Mouse (Mus musculus): ENCODE measurements around the gene Rbpms2. TPM values are rescaled to one million over a fixed set of nuclear protein-coding genes. Genes with fewer than 3 reads are reported as not detected.

Gene Rbpms2
- polyA plus RNA-seq, 1 experiment from 2014 or later, result 2.5 TPM

DNA sequence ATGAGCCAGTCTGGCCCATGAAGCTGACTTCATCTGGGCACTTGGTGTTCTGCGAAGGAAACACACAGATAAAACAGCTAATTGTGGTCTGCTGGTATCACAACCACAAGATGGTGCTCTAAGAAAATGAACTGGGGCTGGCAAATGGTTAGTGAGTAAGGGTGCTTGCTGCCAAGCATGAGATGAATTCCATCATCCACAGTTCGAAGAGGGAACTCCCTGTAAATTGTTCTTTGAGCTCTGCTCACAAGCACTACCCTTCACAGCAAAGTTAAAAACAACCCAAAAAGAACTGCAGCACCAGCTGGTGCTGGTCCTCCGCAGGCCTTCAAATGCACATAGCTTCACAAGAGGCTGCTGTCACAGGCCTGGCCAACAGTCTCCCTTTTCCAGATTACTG lies 66.2 kb downstream of the Rbpms2 start:
- no peaks in the 10 kb centered on the region for H3K9me3 ChIP-seq (ENCODE audit: control insufficient read depth, low read length)
- H3K9ac ChIP-seq (replicated peaks; ENCODE audit: low read depth, low read length), result no peak overlapping the region
- ATAC-seq (ENCODE audit: low read depth), result no peak
- peaks cover 39% of the 10 kb centered on the region for H3K36me3 ChIP-seq (ENCODE audit: control insufficient read depth, insufficient read depth, low read length)
- no peak overlapping the region for H3K4me2 ChIP-seq (ENCODE audit: low read depth, low read length)
- H3K27me3 ChIP-seq (ENCODE audit: control insufficient read depth, insufficient read depth, low read length), result no peaks in the 10 kb centered on the region
- 74% methylated on average over 3 of the region's 3 CpGs for WGBS
- H3K27ac ChIP-seq (ENCODE audit: low read depth, low read length), result no peak overlapping the region
- H3K4me1 ChIP-seq (ENCODE audit: control insufficient read depth, insufficient read depth, low read length), result peaks cover 7% of the 10 kb centered on the region; the same call in 1 of the 2 replicates
- H3K4me3 ChIP-seq (ENCODE audit: low read depth, low read length), result no peak overlapping the region

GRCm38 (mm10) chr9:65696337-65696736 lies 66.9 kb downstream of the Rbpms2 start:
- peaks cover 41% of the 10 kb centered on the region for H3K36me3 ChIP-seq (ENCODE audit: control insufficient read depth, insufficient read depth, low read length)
- no peak overlapping the region for H3K9ac ChIP-seq (replicated peaks; ENCODE audit: low read depth, low read length)
- H3K27ac ChIP-seq (ENCODE audit: low read depth, low read length), result no peak overlapping the region
- peaks cover 7% of the 10 kb centered on the region; the same call in 1 of the 2 replicates for H3K4me1 ChIP-seq (ENCODE audit: control insufficient read depth, insufficient read depth, low read length)
- H3K4me3 ChIP-seq (ENCODE audit: low read depth, low read length), result no peak overlapping the region
- ATAC-seq (ENCODE audit: low read depth), result no peak
- no peak overlapping the region for H3K4me2 ChIP-seq (ENCODE audit: low read depth, low read length)
- H3K27me3 ChIP-seq (ENCODE audit: control insufficient read depth, insufficient read depth, low read length), result no peaks in the 10 kb centered on the region
- H3K9me3 ChIP-seq (ENCODE audit: control insufficient read depth, low read length), result no peaks in the 10 kb centered on the region

GRCm38 (mm10) chr9:65697356-65697755 lies 67.9 kb downstream of the Rbpms2 start:
- 70% methylated on average over 7 of the region's 7 CpGs for WGBS
- Histone ChIP-seq H3K27ac (ENCODE audit: low read depth, low read length) (no peak overlapping the region), H3K36me3 (ENCODE audit: control insufficient read depth, insufficient read depth, low read length) (peaks cover 44% of the 10 kb centered on the region)

GRCm38 (mm10) chr9:65697992-65698391 lies 68.5 kb downstream of the Rbpms2 start:
- Histone ChIP-seq H3K27ac (ENCODE audit: low read depth, low read length) (no peak overlapping the region), H3K9me3 (ENCODE audit: control insufficient read depth, low read length) (no peaks in the 10 kb centered on the region), H3K4me2 (ENCODE audit: low read depth, low read length) (no peak overlapping the region), H3K9ac (replicated peaks; ENCODE audit: low read depth, low read length) (no peak overlapping the region), H3K36me3 (ENCODE audit: control insufficient read depth, insufficient read depth, low read length) (peaks cover 48% of the 10 kb centered on the region), H3K27me3 (ENCODE audit: control insufficient read depth, insufficient read depth, low read length) (no peaks in the 10 kb centered on the region), H3K4me3 (ENCODE audit: low read depth, low read length) (no peak overlapping the region), H3K4me1 (ENCODE audit: control insufficient read depth, insufficient read depth, low read length) (peaks cover 7% of the 10 kb centered on the region; the same call in 1 of the 2 replicates)
- ATAC-seq (ENCODE audit: low read depth), result no peak

More at GRCm38 (mm10) chr9:65697356-65697755, 67.9 kb downstream of the Rbpms2 start:
- Histone ChIP-seq H3K9ac (replicated peaks; ENCODE audit: low read depth, low read length) (no peak overlapping the region), H3K9me3 (ENCODE audit: control insufficient read depth, low read length) (no peaks in the 10 kb centered on the region), H3K4me2 (ENCODE audit: low read depth, low read length) (no peak overlapping the region), H3K4me1 (ENCODE audit: control insufficient read depth, insufficient read depth, low read length) (peaks cover 7% of the 10 kb centered on the region; the same call in 1 of the 2 replicates), H3K4me3 (ENCODE audit: low read depth, low read length) (no peak overlapping the region), H3K27me3 (ENCODE audit: control insufficient read depth, insufficient read depth, low read length) (no peaks in the 10 kb centered on the region)
- ATAC-seq (ENCODE audit: low read depth), result no peak

DNA sequence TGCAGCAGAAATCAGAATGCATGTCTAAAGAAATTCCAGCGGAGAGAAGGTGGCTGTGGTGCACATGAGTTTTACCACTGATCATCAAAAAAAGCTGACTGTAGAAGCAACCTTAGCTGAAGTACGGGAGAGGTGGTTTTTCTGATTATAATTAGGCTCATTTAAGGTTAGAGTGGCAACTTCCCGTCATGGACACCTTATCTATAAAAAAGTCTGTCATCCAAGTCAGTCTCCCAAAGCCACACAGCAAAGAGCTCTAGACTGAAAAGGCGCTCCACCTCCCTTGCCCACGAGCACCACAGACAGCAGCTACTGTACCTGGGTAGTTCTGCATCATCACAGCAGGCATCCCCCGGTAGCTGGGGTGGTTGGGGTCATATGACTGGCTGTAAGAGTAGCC lies 71.1 kb downstream of the Rbpms2 start:
- peaks cover 7% of the 10 kb centered on the region; the same call in 1 of the 2 replicates for H3K4me1 ChIP-seq (ENCODE audit: control insufficient read depth, insufficient read depth, low read length)
- no peak overlapping the region for H3K9ac ChIP-seq (replicated peaks; ENCODE audit: low read depth, low read length)
- 90% methylated on average over 6 of the region's 6 CpGs for WGBS
- no peaks in the 10 kb centered on the region for H3K27me3 ChIP-seq (ENCODE audit: control insufficient read depth, insufficient read depth, low read length)
- H3K9me3 ChIP-seq (ENCODE audit: control insufficient read depth, low read length), result no peaks in the 10 kb centered on the region
- H3K4me2 ChIP-seq (ENCODE audit: low read depth, low read length), result no peak overlapping the region
- peaks cover 45% of the 10 kb centered on the region for H3K36me3 ChIP-seq (ENCODE audit: control insufficient read depth, insufficient read depth, low read length)
- no peak overlapping the region for H3K4me3 ChIP-seq (ENCODE audit: low read depth, low read length)
- no peak overlapping the region for H3K27ac ChIP-seq (ENCODE audit: low read depth, low read length)
- ATAC-seq (ENCODE audit: low read depth), result no peak

DNA sequence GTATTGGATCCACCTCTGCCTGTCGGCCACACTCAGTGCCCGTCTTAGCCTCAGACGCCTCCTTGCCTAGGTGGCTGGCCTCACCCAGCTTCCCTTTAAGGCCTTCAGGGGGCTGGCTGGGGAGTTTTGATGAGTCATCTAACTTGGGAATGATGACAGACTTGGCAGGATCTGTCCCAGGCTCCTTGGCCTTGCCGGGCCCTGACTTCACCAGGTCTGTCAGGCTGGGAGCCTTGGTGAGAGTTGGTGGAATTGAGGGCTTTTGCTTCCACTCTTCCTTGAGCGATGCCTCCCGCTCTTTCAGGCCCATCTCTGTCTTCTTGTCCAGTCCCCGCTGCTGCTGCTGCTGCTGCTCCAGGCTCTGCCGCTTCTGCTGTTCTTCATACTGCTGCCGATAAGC lies 72.8 kb downstream of the Rbpms2 start:
- H3K4me2 ChIP-seq (ENCODE audit: low read depth, low read length), result no peak overlapping the region
- ATAC-seq (ENCODE audit: low read depth), result no peak
- H3K27me3 ChIP-seq (ENCODE audit: control insufficient read depth, insufficient read depth, low read length), result no peaks in the 10 kb centered on the region
- H3K36me3 ChIP-seq (ENCODE audit: control insufficient read depth, insufficient read depth, low read length), result peaks cover 43% of the 10 kb centered on the region
- no peak overlapping the region for H3K4me3 ChIP-seq (ENCODE audit: low read depth, low read length)
- no peaks in the 10 kb centered on the region for H3K4me1 ChIP-seq (ENCODE audit: control insufficient read depth, insufficient read depth, low read length)
- 96% methylated on average over 9 of the region's 9 CpGs for WGBS
- no peak overlapping the region for H3K9ac ChIP-seq (replicated peaks; ENCODE audit: low read depth, low read length)
- H3K9me3 ChIP-seq (ENCODE audit: control insufficient read depth, low read length), result no peaks in the 10 kb centered on the region
- H3K27ac ChIP-seq (ENCODE audit: low read depth, low read length), result no peak overlapping the region

DNA sequence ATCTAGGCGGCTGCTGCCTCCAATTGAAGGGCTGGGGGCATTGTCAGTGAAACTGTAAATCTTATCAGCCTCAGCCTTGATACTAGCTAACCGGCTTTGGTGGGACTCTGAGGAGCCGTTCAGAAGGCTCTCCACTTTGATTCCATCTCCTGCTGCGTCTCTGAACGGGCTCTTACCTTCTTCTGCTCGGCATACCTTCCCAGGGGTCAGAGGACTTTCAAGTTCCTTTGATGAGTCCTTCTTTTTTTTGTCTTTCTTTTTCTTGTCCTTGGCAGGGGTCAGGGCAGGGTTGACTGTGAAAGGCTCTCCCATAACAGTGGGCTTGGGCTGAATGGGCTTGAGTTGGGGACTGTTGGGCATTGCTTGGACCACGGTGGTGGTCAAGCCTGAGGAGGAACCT lies 73.8 kb downstream of the Rbpms2 start:
- no peak for ATAC-seq (ENCODE audit: low read depth)
- WGBS, result 71% methylated on average over 7 of the region's 7 CpGs
- Histone ChIP-seq H3K36me3 (ENCODE audit: control insufficient read depth, insufficient read depth, low read length) (peaks cover 37% of the 10 kb centered on the region), H3K9ac (replicated peaks; ENCODE audit: low read depth, low read length) (no peak overlapping the region), H3K27ac (ENCODE audit: low read depth, low read length) (no peak overlapping the region), H3K4me2 (ENCODE audit: low read depth, low read length) (no peak overlapping the region), H3K4me3 (ENCODE audit: low read depth, low read length) (no peak overlapping the region), H3K27me3 (ENCODE audit: control insufficient read depth, insufficient read depth, low read length) (no peaks in the 10 kb centered on the region), H3K9me3 (ENCODE audit: control insufficient read depth, low read length) (no peaks in the 10 kb centered on the region), H3K4me1 (ENCODE audit: control insufficient read depth, insufficient read depth, low read length) (no peaks in the 10 kb centered on the region)

DNA sequence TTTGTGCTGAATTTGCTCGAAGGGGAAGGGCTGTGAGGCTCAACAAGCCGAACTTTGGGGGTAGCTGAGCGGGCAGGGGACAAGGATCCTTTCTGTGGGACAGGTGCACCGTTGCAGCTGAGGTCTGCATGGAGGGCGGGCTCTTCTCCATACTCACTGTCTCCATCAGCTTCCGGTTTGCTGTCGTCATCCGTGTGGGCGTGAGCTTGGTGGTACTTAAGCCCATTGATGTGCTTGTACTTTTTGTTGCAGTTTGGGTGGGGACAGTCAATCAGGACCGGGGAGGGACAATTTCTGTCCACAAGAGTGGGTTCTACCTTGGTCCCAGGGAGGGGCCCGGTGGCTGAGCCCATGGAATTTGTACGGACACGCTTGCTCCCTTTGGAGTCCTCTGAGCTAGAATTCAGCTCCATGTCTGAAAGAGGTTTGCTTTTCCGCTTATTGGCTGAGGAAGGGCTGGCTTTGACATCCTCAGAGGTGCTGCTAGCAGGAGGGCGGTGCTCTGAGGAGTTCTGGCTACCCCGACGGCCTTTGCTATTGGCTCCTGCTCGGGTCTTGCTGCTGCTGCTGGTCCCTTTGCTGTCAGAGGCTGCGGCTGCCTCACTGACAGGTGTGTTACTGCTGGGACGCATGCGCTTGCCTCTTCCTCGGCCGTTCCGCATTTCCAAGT lies 74.6 kb downstream of the Rbpms2 start:
- peaks cover 35% of the 10 kb centered on the region for H3K36me3 ChIP-seq (ENCODE audit: control insufficient read depth, insufficient read depth, low read length)
- no peak overlapping the region for H3K4me3 ChIP-seq (ENCODE audit: low read depth, low read length)
- no peaks in the 10 kb centered on the region for H3K9me3 ChIP-seq (ENCODE audit: control insufficient read depth, low read length)
- 89% methylated on average over 24 of the region's 24 CpGs for WGBS
- H3K27ac ChIP-seq (ENCODE audit: low read depth, low read length), result no peak overlapping the region
- H3K4me2 ChIP-seq (ENCODE audit: low read depth, low read length), result no peak overlapping the region
- no peak overlapping the region for H3K9ac ChIP-seq (replicated peaks; ENCODE audit: low read depth, low read length)
- no peaks in the 10 kb centered on the region for H3K4me1 ChIP-seq (ENCODE audit: control insufficient read depth, insufficient read depth, low read length)
- H3K27me3 ChIP-seq (ENCODE audit: control insufficient read depth, insufficient read depth, low read length), result no peaks in the 10 kb centered on the region
- ATAC-seq (ENCODE audit: low read depth), result no peak

Measured in neural tube, embryonic 14.5 days (tissue).